ENCODE assay signal across 9 mouse cellular contexts in the genomic region with DNA sequence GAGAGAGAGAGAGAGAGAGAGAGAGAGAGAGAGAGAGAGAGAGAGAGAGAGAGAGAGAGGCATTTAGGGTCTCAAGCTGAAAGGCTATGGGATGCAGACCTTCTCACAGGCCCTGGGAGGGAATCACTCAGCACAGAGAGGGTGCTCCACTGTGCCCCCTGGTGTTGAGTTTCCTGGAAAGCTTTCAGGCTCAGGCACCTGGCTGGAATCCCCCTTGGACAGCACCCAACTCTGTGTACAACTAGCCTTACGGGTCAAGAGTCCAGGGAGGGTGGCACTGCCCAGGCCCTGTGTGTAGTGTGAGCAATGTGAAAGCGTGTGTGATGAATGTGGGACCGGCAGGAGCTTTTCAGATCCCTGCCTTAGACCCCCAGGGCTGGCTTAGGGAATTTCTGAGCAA. TPM values are rescaled to one million over a fixed set of nuclear protein-coding genes. Genes with fewer than 3 reads are reported as not detected.
DNase-seq lines count a peak whose midpoint lies in the region; TF ChIP-seq lines count a peak whose summit lies in the region.
"Had no signal": no experiment of that assay in that cellular context is flagged by ENCODE, and none has a peak within 500 bp of the region (broad histone marks: within the 10 kb centered on the region; RNA-seq: fewer than 3 reads in every experiment).

No protein-coding gene starts in this region.

- DNase-seq in left cerebral cortex, adult 2 months (ENCODE audit: extremely low spot score in 1 of 2, low spot score in 2 of 2): no peak
- DNase-seq in left cerebral cortex, adult 9 months (ENCODE audit: low spot score in 2 of 2): no peak
- peak; percentile 43 for DNase-seq in brain, embryonic 14.5 days (ENCODE audit: low read depth)
- peak; percentile 87 for DNase-seq in kidney, postnatal 10 days
- no peak for DNase-seq in cerebellum, adult 9-10 months
- DNase-seq in urinary bladder, postnatal 10 days (ENCODE audit: low spot score): no peak

- intact Hi-C loops in left cerebral cortex, adult 2 months (cut with DNase I): no loop called here

- no peak for TF ChIP-seq POLR2A in brain, embryonic 14.5 days (IDR thresholded peaks at IDR 0.05; ENCODE audit: borderline replicate concordance, extremely low read depth, insufficient read depth, insufficient read length, poor library complexity, severe bottlenecking)
- TF ChIP-seq POLR2A in olfactory bulb, adult 2 months (IDR thresholded peaks at IDR 0.05; ENCODE audit: insufficient read depth, low read depth, low read length): no peak

- TF ChIP-seq CTCF in left cerebral cortex, adult 2 months (IDR thresholded peaks at IDR 0.05): peak; percentile 44
- peak; percentile 52 for TF ChIP-seq CTCF in brain, embryonic 14.5 days (IDR thresholded peaks at IDR 0.05; ENCODE audit: borderline replicate concordance, extremely low read depth, insufficient read depth, insufficient read length)
- TF ChIP-seq CTCF in olfactory bulb, adult 2 months (IDR thresholded peaks at IDR 0.05; ENCODE audit: insufficient read depth, low read depth, low read length): peak; percentile 10; the same call in 1 of the 2 replicates

- 79% methylated on average over 3 of the region's 3 CpGs for WGBS in olfactory bulb, adult 2 months

- H3K4me3 ChIP-seq in left cerebral cortex, adult 2 months: no peak overlapping the region
- no peak overlapping the region for H3K4me3 ChIP-seq in olfactory bulb, adult 2 months (ENCODE audit: insufficient read depth, low read depth, low read length)
- H3K4me3 ChIP-seq: liver, embryonic 15.5 days had no signal

- peaks cover 4% of the 10 kb centered on the region; the same call in 1 of the 2 replicates for H3K4me1 ChIP-seq in olfactory bulb, adult 2 months (ENCODE audit: control insufficient read depth, insufficient read depth, low read length)

- no peak overlapping the region for H3K27ac ChIP-seq in left cerebral cortex, adult 2 months
- no peak overlapping the region for H3K27ac ChIP-seq in olfactory bulb, adult 2 months (ENCODE audit: insufficient read depth, low read depth, low read length)

RNA-seq across cellular contexts. Expression of gene Omp, which starts 4.1 kb away (rescaled TPM):
- total RNA-seq in left cerebral cortex, adult 2 months (2021): under 1 TPM; 0.77 to 0.89 TPM
- 0.18 and 0.33 TPM in 2 replicates for polyA plus RNA-seq in brain, embryonic 14.5 days (2012; rRNA removed)
- not detected in 2 replicates for polyA plus RNA-seq in olfactory bulb, adult 2 months (2012; ENCODE audit: insufficient read depth, insufficient read length, low replicate concordance, missing spikeins)

RNA-seq across cellular contexts. Expression of gene Myo7a, which starts 21.9 kb away (rescaled TPM):
- total RNA-seq in left cerebral cortex, adult 2 months (2021): 10 to 100 TPM; 12.7 to 15.1 TPM
- 25.9 and 42.1 TPM in 2 replicates for polyA plus RNA-seq in brain, embryonic 14.5 days (2012; rRNA removed)
- polyA plus RNA-seq in olfactory bulb, adult 2 months (2012; ENCODE audit: insufficient read depth, insufficient read length, low replicate concordance, missing spikeins): not detected in 2 replicates

RNA-seq across cellular contexts. Expression of gene Capn5, which starts 36.9 kb away (rescaled TPM):
- 10 to 100 TPM; 30.8 to 36.1 TPM for total RNA-seq in left cerebral cortex, adult 2 months (2021)
- 20.1 and 25.7 TPM in 2 replicates for polyA plus RNA-seq in brain, embryonic 14.5 days (2012; rRNA removed)
- polyA plus RNA-seq in olfactory bulb, adult 2 months (2012; ENCODE audit: insufficient read depth, insufficient read length, low replicate concordance, missing spikeins): not detected in 2 replicates

RNA-seq across cellular contexts. Expression of gene B3gnt6, which starts 58.1 kb away (rescaled TPM):
- total RNA-seq in left cerebral cortex, adult 2 months (2021): under 1 TPM in 1 of 2 experiments, not detected in 1; 0.14 TPM
- 0.27 and 0.32 TPM in 2 replicates for polyA plus RNA-seq in brain, embryonic 14.5 days (2012; rRNA removed)
- not detected in 2 replicates for polyA plus RNA-seq in olfactory bulb, adult 2 months (2012; ENCODE audit: insufficient read depth, insufficient read length, low replicate concordance, missing spikeins)
- polyA plus RNA-seq: liver, embryonic 15.5 days; stomach, embryonic 16.5 days had no signal

Comparison
In these comparisons a context has a peak if more than half of its experiments do, and no peak if none do; other contexts are left out.
1. DNase-seq: peak in brain, embryonic 14.5 days (single experiment) and kidney, postnatal 10 days (single experiment); none in left cerebral cortex, adult 2 months (0 of 2), left cerebral cortex, adult 9 months (0 of 2), cerebellum, adult 9-10 months (single experiment) and urinary bladder, postnatal 10 days (single experiment).
2. RNA of gene Myo7a, which starts 21.9 kb away (polyA plus RNA-seq): 25.9 to 42.1 TPM in brain, embryonic 14.5 days; not detected in olfactory bulb, adult 2 months; every median in the first group is over 10 times any median in the second.
3. RNA of gene Capn5, which starts 36.9 kb away (polyA plus RNA-seq): 20.1 to 25.7 TPM in brain, embryonic 14.5 days; not detected in olfactory bulb, adult 2 months; every median in the first group is over 10 times any median in the second.
4. Peak in every context shown above with its lines, with median percentiles within 50 percentile points of each other: CTCF ChIP-seq.